Mouse (Mus musculus) retina, postnatal 7 days (tissue): ENCODE measurements around the gene Phactr4.

ENCODE experiments used
- DNase-seq: peaks from one replicate; pipeline ENCODE4 v3.0.0-alpha.2; 2012; ENCODE audit warnings: low read depth, low spot score

Phactr4 gene

DNA sequence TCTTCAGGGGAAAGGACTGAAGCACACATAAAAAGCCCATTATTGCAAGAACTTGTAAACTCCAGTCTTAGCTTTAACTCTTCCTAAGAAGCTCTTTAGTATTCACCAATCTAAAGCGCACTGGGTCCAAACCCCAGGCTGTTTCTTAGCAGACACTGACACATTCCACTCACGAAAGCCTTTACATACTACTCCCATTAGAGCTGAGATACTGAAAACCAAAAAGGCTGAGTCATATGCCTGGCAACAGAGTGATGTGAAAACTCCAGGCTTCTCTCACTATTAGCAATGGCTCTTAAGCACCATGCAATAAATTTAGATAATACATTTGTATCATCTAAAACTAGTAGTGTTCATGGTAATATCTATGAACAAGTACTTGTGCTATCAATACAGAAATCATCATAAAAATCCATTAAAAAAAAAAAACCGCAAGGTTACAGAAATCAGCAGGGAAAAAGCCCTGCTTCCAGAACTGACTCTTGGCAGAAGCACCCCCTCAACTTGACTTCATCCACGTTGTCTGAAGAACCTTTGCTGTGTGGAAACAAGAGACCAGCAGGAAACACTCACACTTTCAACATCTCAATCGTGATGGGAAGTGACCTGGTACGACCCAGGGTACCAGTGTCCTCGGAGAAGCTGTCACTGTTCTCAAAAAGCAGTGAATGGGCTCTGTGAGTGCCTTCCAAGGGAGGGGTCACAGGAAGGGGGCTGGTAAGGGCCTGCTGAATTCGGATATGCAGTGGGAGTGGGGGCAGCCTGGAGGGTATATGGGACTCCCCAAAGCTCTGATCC is 52.1 kb downstream of the Phactr4 start:
- DNase-seq = no peak

DNA sequence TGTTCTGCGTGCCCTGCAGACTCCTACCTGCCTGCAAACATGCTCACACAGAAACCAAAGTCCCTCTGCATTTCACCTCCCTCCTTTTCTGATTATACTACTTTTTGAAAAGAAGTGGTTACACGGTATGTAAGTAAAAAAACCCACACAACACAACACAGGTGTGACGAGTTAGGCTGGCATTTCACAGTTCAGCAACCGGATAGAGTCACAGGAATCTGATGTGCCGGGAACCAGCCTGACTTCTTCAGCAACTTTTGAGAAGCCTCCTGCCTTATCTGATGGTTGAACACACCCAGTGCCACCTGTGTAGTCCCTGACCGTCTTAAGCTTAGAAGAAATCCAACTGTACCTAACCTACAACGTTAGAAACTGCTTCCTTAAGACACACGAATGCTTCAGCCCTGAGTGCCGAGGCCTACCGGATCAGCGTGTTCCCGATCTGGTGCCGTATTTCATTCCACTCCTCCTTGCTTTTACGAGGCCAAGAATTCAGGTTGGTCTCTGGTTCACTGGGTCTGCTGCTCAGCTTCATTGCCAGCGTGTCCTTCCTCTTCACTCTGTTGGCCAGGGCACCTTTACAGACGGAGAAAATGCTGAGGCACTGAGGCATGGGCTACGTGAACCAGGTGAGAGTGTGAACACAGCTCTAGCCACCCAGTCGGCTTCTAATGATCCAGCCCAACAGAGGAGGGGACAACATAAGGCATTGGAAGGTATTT is 54.6 kb downstream of the Phactr4 start:
- DNase-seq = no peak

- no peak for DNase-seq
Observed at GRCm38 (mm10) chr4:132365450-132366060, 56.7 kb downstream of the Phactr4 start.

- no peak for DNase-seq
Observed at GRCm38 (mm10) chr4:132363487-132363886, 58.8 kb downstream of the Phactr4 start.

- no peak for DNase-seq
Observed at GRCm38 (mm10) chr4:132359510-132359909, 62.8 kb downstream of the Phactr4 start.

DNA sequence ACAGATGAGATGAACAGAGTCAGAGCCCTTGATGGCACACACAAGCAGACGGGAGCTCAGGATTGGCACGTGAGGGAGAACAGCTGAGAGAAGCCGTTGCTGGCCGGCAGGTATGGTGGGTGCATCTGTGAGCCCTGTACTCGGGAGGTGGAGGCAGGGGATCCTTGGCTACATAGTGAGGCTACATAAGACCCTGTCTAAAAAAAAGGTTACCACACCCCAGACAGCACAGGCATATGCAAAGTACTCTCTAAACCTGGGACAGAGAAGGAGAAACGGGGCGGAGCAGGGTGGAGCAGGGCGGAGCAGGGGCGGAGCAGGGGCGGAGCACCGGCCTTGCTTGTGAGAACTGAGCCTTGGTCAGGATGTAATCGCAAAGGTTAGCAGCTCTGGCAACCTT is 66.1 kb downstream of the Phactr4 start:
- no peak for DNase-seq

DNA sequence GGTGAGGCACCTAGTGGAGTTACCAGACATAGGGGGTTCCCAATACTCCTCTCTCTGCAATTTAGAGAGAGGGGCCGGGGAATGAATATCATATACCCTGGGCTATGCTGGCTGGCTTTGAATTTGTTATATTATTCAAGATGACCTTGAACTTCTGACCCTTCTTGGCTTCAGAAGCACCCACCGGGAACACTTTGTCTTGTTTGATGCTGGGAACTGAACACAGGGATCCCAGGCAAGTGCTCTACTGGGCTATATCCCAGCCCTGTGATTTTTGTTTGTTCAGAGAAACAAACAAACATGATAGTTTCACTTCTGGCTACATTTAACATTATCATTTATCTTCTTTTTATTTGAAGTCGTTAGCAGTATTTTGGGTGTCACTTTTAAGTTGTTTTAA is 66.9 kb downstream of the Phactr4 start:
- no peak for DNase-seq

DNA sequence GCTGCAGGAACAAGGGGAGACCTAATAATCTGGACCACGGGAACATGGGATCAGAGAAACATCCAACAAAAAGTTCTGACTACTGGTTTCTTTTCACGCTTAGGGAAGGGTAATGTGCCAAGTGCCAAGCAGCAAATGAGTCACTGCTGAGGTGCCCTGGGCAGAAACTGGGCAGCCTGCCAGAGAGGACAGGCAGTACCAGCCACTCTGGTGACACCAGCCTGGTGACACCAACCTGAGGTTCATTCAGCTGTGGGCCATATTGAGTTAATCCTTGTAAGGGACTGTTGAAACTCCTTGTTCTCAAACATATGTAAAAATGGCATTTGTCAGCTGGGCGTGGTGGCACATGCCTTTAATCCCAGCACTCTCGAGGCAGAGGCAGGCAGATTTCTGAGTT is 67.7 kb downstream of the Phactr4 start:
- no peak for DNase-seq

DNA sequence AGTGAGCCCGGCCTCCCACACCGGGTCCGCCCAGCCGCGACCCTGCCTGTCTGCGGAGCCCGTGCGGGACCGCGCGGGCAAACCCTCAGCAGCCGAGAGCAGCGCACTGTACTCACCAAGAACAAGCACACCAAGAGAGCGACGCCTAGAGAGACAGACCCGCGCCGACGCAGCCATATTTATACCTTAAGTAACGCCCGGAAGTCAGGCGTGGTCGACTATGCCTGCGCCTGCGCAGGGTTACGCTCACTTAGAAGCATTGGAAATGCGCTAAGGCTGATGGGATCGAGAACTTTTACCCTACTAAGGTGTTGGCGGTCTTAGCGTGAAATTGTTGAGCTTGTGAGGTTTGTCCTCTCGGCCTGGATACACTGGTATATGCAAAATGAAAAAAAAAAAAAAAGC is 68.8 kb downstream of the Phactr4 start, which contains the start of gene Rcc1:
Rcc1 (minus strand) TSS at position 125 of the 405 bp plus-strand sequence.
- DNase-seq = peak; percentile 78

DNA sequence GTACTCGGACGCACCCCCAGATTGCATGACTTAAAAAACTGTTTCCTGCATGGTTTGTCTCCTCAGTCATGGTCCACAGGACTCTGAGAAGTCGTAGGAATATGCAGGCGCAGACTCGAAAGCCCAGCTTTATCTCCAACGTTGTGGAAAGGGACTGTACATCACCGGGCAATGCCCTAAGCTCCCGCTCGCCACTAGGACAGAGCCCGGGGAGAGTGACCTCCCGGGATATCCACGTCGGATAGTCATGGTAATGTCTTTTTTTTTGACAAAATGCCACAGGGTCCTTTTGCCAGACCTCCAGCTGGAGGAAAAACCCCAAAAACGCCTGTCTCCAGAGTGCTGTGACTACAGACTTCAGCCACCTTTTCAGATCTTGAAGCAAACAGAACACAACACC is 69.5 kb downstream of the Phactr4 start:
- no peak for DNase-seq

GRCm38 (mm10) chr4:132351401-132351800 is 70.9 kb downstream of the Phactr4 start:
- no peak for DNase-seq

DNA sequence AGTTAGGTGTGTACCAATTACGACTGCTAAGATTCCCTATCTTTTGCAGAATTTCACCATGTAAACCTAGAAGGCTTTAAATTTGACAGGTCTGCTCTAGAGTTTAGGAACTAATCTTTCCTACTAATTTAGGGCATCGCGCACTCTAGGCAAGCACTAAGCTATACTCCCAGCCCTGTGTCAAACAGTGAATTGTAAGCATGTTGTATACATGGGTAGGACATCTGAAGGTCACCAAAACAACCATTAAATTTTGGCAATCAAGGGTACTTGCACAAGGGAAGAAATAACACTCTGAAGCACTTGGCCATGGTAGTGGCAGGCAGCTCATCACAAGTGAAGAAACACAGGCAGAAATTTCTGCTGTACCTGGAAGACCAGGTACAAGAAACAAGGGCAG is 71.4 kb downstream of the Phactr4 start:
- no peak for DNase-seq

DNA sequence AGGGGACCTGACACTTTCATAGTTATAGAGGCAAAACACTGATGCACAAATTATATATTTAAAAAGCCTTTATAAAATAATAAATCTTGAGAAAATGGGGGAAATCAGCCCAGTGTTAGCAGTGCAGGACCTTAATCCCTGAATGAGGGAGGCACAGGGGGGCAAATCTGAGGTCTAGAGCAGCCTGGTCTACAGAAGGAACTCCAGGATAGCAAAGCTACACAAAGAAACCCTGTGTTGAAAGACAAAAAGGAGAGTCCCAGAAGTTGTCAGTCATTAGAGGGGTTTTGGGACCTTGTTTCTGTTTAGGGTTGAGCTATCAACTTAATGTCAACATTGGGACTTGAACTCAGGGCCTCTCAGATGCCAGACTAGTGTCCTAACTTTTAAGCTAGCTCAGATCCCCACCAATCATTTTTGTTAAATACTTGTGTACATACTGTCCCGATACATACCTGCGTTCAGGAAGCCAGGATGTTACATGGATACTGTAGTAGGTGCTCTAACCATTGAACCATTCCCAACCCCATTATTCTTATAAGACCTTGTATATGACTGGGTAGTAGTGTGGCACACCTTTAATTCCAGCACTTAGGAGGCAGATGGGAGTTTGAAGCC is 72.1 kb downstream of the Phactr4 start:
- DNase-seq = no peak

- DNase-seq = no peak
Observed at GRCm38 (mm10) chr4:132349495-132350122, 72.7 kb downstream of the Phactr4 start.

GRCm38 (mm10) chr4:132346661-132347060 is 75.6 kb downstream of the Phactr4 start:
- DNase-seq = no peak

DNA sequence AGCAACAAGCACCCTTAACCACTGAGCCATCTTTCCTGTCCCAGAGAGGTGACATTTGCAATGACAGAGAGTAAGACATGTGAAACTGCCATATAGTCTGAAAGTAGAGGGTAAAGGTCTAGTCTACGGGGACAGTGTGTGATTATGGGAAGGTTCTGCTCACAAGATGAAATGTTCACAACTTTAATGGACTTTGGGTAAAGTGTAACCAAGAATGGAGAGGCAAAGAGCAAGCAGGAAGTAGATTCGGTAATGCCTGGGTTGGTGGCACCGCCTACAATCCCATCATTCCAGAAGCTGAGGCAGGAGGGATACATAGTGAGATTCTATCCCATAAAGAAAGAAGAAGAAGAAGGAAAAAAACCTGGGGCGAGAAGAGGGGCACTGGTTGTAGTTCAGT is 76.0 kb downstream of the Phactr4 start:
- no peak for DNase-seq

DNA sequence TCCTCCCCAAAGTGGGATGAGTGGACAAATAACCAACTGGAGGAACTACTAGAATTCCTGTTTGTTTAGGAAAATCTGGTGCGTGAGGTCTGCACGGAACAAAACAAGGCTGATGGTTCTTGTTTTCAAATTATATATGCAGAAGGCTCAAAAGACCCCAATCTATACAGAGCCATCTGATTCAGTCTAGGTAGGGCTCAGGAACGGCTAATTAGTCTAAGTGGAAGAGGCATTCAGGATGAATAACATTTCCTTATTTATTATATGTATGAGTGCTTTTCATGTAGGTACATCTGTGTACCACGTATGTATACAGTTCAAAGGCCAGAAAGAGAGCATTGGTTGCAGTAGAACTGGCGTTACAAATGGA is 76.5 kb downstream of the Phactr4 start:
- DNase-seq = no peak

DNA sequence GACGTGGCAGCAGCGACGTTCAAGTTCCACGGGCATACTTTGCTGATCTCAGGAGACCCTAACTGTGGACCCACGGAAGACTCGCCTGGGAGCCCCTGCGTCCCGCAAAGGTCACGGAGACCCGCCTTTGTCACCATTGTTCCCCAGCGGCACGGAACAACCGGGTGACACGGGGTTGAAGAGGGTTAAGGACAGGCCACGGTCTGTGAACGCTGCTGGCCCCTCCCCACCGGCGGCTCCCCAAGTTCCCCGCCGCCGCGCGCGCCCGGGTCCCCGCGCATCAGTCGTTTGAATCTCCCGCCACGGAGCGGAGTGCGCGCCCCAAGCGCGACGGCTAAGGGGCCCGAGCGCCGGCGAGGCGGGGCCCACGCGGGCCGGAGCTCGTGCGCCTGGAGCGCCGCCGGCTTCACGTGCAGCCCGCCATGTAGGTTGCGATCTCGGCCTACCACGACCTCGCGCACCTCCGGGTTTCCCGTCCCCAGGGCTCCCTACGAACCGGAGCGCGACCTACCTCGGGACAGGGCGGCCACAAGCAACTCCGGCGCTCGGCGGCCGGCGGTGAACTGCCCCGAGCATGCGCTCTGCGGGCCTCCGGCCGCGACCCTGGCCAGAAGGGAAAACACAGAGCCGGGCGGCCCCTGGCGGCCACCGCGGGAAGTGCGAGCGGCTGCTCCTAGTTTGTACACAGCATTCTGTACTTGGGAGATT is 77.0 kb downstream of the Phactr4 start:
- peak; percentile 83 for DNase-seq

DNA sequence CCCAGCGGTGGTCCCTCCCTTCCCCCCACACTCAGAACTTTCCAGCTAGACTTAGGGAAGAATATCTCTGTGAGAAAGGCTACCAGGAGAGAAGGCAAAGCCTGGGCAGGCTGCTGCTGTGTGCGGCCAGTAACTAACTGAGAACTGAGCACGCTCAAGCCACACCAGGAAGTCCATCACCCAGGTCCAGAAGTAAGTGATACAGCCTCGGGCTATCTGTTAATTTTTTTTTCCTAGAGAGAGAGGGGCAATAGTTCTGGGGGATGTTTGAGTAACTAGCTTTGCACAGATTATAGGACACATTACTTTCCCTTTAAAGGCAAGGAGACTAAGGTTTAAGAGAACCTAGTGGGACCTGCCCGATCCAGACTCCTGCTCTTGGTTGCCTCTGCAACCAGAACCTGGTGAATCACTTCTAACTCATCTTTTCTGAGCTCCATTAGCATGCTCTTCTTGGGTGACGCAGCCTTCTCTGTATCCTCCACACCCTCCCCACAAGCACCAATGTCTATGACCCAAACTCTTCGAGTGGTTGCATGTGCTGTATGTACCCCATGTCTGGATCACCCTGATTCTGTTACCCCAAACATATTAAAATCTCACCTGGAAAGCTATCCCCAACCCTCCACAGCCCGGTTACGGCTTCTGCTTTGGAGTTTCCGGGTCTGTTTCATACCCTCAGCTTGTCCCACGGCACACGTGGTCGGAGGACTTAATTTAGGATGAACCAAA is 77.7 kb downstream of the Phactr4 start:
- no peak for DNase-seq

GRCm38 (mm10) chr4:132341451-132341850 is 80.8 kb downstream of the Phactr4 start:
- DNase-seq = no peak
